Mouse (Mus musculus) central nervous system, embryonic 18 days (tissue): Measurements from ENCODE around the gene Adamts6. TPM values are rescaled to one million over a fixed set of nuclear protein-coding genes. Genes with fewer than 3 reads are reported as not detected.

ENCODE experiments used
- polyA plus RNA-seq: library from polyadenylated mRNA; depleted of rRNA; stranded (reverse); fragments of >200 nt; gene quantifications from 2 replicates; pipeline ENCODE4 v1.2.3, GENCODE M21; 2012; rRNA removed

The Adamts6 gene
- polyA plus RNA-seq = 4.6 and 5.0 TPM in 2 replicates

GRCm38 (mm10) chr13:104287366-104288225 is at the start of gene Adamts6:
TSS of gene Adamts6 (plus strand) at chr13:104287835.

Other genes with a start within 250 kb of the Adamts6 start
- gene Nln, start 178.2 kb upstream of the Adamts6 start, polyA plus RNA-seq = 42.8 and 49.3 TPM in 2 replicates
- gene Sgtb, start 178.1 kb upstream of the Adamts6 start, polyA plus RNA-seq = 23.6 and 24.7 TPM in 2 replicates
- 27.2 and 29.3 TPM in 2 replicates for gene Trappc13, start 109.4 kb upstream of the Adamts6 start, polyA plus RNA-seq
- gene Trim23, start 109.0 kb upstream of the Adamts6 start, polyA plus RNA-seq = 34.0 and 38.3 TPM in 2 replicates
- 5.6 and 7.0 TPM in 2 replicates for gene Cenpk, start 59.2 kb upstream of the Adamts6 start, polyA plus RNA-seq
- gene Ppwd1, start 59.0 kb upstream of the Adamts6 start, polyA plus RNA-seq = 6.7 and 7.3 TPM in 2 replicates